Mouse (Mus musculus): ENCODE data around the gene Eloa.

The Eloa gene

DNA sequence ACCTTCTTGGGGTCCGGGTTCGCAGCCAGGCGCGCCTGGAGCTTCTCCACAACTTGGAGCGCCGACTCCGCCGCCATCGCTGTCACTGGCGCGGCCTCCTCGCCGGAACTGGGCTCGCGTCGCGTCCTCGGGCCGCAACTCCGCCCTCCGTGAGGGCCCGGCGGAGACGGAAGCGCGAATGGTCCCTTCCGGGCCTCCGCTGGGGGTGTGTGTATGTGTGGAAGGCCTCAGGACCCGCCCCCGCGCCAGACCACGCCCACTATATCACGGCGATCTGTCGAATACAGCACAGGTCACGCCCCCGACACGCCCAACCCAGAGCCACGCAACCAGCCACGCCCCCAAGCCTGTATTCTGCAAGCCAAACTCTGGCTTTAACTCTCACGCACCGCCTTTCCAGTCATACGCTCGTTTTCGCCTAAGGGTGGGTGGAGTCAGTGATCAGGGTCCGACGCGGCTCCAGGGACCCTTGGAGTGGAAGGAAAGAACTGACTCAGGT, at the start of gene Eloa:
Eloa (minus strand) TSS at position 215 of the 499 bp plus-strand sequence.
- DNase-seq (ENCODE audit: low read depth): peak; percentile 99

DNA sequence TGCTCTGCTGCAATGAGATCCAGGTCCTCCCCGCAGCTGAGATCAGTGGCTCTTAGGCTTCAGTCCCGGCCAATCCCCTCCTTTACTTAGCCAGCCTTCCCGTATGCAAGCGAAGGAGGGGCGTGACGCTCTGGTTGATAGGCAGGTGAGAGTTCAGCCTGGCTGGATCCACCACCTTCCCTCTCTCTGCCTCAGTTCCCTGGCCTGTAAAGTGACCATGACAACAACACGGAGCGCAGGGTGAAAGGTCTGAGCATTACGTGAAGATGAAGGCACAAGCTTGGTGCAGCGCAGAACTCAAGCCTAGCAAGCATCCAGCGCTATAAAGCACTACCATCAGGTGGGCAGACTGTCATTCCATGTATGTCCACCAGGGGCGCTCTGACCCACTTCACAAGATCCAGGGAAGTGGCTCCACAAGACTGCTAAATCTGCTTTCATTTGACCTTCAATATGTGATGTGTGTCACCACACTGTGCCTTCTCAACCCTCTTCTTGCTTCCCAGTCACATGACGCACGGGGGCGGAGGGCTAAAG, 49.7 kb upstream of the Eloa start:
- DNase-seq (ENCODE audit: low read depth): peak; percentile 59

DNA sequence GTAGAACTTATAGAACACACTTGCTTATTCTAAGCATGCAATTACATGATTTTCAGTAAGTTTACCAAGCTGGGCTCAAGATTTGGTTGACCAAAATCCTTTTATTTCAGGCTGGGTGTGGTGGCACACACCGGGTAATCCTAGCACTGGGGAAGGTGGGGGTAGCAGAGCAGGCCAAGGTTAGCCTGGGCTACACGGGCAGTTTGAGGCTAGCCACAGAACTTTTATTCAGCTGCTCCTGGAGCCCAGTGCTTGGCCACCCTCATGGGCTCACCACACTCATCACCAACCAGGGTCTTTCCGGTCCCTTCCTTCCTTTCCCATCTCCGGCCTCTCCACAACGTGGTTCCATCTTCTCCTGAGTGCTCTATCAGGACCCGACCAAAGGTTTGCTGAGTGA, 49.0 kb upstream of the Eloa start:
- DNase-seq (ENCODE audit: low read depth): no peak

DNA sequence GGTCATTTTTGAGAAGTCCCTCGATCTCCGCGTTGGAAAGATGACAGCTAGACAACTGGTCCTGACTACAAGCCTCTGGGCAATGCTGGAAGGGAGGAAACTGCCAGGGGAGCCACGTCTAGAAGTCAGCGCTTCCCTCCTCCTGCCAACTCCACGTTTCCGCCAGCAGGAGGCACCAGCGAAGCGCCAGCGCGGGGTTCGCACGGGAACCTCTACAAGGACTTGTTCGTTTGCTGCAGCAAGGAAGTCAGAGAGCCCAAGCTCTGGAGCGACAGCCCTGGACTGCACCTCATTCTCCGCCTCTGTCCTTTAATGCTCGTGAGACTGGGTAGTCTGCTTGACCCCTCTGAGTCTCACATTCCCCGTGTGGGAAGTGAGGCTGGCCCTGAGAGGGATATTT, 48.4 kb upstream of the Eloa start:
- peak; percentile 92 for DNase-seq (ENCODE audit: low read depth)

DNA sequence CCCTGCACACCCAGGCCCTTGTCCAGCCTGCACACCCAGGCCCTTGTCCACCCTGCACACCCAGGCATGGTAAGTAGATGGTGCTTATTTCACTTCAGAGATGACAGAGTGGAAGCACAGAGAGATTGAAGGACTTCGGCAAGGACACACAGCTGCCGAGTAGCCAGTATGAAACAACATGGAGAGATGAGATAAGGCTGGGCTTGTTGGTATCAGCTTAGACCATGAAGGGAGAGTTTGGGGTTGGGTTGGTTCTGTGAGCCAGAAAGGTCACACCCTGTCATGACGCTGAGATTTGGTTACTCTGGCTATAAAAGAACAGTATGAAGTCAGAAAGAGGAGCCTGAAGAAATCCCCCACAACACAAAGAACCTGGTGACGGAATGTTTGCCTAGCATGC, 47.8 kb upstream of the Eloa start:
- DNase-seq (ENCODE audit: low read depth): no peak

DNA sequence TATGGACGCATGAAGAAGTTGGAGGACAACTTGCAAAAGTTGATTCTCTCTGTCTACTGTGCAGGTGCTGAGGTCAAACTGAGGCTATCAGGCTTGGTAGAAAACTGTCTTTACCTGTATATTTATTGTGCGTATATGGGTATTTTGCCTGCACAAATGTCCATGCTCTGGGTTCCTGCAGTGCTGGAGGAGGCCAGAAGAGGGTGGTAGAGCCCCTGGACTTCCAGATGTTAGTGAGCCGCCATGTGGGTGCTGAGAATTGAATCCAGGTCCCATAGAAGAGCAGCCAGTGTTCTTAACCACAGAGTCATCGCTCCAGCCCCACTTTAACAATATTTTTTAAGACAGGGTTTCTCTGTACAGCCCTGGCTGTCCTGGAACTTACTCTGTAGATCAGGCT, 41.6 kb upstream of the Eloa start:
- no peak for DNase-seq (ENCODE audit: low read depth)

DNA sequence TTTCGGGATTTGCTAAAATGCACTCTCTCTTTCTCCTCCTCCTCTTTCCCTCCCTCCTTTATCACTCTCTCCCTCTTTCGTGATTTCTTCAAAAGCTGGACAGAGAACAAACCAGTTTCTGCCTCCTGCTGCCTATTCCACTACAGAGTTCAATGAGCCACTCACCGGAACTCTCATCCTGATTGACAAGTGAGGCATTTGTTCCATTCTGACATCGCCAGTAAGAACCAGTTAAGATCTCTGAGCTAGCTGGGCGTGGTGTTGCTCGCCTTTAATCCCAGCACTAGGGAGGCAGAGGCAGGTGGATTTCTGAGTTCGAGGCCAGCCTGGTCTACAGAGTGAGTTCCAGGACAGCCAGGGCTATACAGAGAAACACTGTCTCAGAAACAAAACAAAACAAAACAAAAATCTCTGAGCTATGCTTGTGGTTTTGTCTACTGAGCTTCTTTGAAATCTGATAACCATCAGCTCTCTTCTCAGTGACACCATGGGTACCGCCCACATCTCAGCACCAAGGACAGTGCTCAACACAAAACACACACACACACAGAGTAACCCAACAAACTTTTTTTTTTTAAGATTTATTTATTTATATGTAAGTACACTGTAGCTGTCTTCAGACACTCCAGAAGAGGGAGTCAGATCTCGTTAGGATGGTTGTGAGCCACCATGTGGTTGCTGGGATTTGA, 38.4 kb upstream of the Eloa start:
- peak; percentile 39 for DNase-seq (ENCODE audit: low read depth)

DNA sequence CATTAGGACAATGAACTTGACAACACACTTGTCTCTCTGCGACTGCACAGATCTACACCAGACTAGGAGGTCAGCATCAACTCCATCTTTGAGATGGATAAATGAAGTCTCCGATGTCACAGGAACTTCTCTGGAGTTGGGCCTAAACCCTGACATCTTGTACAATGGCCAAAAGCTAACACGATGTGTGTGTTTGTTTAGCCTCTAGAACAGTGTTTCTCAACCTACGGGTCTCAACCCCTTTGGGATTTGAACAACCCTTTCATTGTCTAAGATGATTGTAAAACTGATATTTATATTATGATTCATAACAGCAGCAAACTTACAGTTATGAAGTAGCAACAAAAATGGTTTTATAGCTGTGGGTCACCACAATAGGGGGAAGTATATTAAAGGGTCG, 36.4 kb upstream of the Eloa start:
- peak; percentile 67 for DNase-seq (ENCODE audit: low read depth)

DNA sequence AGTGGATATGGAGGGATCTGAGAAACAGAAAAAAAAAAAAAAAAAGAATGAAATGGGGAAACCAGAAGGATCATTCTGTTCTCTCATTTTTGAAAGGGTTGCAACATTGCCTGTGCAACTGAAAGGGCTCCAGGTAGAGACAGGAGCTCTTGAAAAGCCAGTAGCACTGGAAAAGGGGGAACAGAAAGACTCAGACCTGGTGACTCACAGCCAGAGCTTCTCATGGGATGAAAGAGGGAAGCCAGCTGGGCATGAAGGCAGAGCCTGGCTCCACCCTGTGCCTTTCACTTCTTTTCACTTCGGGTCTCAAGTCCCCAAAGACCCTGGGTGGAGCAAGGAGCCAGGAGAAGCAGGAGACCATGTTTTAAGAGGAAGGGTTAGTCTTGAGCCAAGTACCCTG, 34.5 kb upstream of the Eloa start:
- peak; percentile 28 for DNase-seq (ENCODE audit: low read depth)

DNA sequence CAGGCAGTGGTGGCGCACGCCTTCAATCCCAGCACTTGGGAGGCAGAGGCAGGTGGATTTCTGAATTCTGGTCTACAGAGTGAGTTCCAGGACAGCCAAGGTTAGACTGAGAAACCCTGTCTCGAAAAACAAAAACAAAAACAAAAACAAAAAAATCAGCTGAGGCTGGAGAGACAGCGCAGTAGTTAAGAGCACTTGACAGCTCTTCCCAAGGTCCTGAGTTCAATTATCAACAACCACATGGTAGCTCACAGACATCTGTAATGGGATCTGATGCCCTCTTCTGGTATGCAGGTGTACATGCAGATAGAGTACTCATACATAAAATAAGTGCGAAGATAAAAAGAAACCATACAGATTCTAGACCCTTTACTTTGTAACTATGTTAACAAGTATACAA, 32.3 kb upstream of the Eloa start:
- DNase-seq (ENCODE audit: low read depth): no peak

DNA sequence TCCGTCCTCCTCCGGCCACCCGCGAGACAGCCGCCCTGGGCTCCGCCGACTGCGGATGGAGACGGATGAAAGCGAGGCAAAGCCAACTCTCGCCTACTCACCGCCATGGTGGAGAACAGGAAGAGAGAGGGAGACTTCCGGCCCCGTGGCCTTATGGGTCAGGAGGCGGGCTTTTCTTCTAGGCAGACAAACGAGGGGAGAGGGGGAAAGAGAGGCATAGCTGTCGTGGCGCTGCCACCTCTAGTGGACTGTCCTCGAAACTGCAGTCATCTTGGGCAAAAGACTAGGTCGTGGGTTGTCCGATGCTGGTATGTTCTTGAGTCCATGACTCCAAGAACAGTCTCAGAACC, 31.7 kb upstream of the Eloa start, which contains the start of gene Rpl11:
Rpl11 (minus strand) TSS at position 182 of the 350 bp plus-strand sequence.
- peak; percentile 92 for DNase-seq (ENCODE audit: low read depth)

DNA sequence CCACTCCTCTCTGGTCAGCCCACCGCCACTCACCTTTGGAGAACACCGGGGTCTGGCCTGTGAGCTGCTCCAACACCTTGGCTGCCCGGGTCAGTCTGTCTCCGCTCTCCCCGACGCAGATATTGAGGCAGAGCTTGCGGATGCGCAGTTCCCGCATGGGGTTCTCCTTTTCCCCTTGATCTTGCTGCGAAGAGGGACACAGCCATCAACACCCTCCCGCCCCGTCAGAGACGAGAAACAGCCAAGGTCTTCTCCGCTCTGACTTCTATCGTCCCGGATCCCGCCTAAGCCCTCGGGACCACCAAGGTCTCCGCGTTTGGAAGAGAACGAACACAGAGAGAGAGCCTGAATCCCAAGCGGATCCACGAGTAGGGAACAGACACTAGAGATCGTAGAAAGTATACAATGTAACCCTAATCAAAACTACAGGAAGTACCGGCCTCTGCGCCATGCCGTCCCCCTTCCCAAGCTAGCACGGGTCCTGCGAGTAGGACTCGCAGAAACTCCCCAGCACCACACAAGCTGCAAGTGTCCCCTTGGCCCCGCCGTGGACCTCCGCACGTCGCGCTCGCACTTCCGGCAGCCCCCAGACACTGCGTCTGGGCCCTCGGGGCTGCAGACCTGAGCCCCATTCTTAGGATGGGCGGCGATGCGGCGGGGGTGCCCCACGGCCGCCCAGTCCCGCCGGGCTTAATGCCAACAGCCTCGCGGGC, 31.1 kb upstream of the Eloa start:
- DNase-seq (ENCODE audit: low read depth): no peak

DNA sequence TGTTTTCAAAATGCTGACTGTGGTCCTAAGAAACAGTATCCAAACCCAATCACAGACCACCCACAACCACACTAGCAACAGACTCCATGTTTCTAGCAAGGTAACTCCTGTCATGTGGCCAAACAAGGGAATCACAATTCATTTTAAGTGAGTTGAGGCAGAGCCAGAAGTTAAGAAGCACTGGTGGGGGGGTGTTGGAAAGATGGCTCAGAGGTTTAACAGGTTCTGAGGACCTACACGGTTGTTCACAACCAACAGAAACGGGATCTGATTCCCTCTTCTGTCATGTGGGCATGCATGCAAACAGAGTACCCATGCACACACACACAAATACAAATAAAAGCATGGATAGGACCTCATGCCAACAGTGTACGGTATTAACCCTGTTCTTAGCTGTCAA, 30.5 kb upstream of the Eloa start:
- peak; percentile 34 for DNase-seq (ENCODE audit: low read depth)

DNA sequence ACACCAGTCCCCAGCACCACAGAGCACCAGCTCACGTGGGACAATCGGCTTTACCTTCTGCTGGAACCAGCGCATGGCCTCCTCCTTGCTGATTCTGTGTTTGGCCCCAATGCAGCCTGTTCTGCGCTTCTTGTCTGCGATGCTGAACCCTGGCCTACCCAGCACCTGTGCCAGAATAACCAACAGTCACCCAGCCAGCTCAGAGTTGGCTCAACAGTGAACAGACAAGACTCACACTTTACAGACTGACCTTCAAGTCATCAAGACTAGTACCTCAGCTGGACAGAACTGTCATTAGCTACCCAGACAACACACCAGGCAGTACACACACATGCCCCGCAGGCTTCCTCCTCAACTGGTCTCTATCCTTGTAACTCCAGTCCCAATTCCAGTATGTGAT, 28.7 kb upstream of the Eloa start:
- DNase-seq (ENCODE audit: low read depth): no peak

DNA sequence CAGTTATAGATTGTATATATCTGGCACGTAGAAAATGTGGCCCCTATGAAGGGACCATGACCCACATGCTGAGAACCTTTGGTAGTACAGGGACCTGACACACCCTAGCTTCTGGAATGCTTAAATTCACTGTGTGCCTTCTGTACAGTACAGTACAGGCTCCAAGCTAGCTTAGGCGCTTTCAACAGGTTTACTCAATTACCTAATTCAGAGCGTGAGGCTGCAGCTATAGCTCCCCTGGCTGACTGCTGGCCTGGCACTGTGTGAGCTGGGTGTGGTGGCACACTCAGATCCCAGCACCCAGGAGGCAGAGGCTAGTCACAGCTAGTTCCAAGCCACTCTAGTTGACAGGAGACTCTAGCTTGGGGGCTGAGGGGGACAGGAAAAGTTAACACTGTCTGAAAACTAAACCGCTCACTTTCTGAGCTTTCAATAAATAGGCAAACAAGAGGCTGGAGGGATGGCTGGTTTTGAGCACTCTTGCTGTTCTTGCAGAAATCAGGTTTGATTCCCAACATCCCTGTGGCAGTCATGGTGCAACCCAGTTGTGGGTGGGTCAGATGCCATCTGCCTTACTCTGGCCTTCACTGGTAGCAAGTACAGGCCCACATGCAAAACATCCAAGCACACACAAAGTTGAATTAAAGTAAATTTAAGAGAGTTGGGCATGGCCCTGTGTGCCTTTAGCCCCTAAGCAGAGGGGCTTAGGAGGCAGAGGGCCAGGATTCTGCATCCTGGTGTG, 26.9 kb upstream of the Eloa start:
- no peak for DNase-seq (ENCODE audit: low read depth)

DNA sequence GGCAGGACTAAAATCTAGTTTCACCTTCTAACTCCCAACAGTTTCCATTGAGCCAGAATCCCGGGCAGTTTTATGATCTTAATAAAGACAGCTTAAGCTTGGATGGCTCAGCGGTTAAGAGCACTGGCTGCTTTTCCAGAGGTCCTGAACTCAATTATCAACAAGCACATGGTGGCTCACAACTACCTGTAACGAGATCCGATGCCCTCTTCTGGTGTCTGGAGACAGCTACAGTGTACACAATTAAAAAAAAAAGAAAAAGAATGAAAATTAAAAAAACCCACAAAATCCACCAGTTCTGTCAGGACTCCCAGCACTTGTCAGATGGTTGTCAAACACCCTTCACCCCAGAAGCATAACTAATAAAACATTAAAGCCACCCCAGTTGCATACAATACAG, 26.1 kb upstream of the Eloa start:
- DNase-seq (ENCODE audit: low read depth): peak; percentile 20

DNA sequence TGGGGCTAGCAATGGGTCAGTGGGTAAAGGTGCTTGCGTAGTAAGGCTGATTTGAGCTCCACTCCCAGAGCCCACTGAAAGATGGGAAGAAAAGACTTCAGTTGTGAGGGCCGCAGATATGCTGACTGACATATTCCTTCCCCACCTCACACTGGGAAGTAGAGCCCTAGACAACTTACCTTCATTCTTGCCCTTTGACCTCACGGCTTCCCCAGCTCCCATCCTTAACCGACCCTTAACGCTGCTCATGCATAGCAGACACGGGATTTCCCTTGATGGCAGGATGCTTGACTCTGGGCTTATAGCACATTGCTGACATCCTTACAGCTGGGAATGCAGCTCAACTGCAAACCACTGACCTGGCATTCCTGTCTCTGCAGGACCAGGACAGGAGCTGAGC, 25.3 kb upstream of the Eloa start:
- DNase-seq (ENCODE audit: low read depth): no peak

DNA sequence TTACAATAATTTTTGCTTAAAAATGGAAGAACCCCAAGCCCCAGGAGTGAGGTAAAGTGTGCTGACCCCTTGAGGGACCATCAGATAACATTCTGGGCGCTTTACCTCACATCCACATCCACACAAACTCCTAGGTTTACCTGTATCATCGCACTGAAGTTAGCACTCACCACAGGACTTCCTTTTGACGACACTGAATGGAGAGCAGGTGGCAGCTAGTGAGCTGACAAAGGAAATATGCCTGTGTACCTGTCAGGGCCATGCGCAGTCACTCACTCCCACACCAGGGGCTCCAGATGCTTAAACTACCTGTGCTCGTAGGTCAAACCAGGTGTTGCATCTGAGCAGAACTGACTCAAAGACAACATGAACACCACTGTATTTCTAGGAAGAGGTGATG, 23.5 kb upstream of the Eloa start:
- DNase-seq (ENCODE audit: low read depth): no peak

DNA sequence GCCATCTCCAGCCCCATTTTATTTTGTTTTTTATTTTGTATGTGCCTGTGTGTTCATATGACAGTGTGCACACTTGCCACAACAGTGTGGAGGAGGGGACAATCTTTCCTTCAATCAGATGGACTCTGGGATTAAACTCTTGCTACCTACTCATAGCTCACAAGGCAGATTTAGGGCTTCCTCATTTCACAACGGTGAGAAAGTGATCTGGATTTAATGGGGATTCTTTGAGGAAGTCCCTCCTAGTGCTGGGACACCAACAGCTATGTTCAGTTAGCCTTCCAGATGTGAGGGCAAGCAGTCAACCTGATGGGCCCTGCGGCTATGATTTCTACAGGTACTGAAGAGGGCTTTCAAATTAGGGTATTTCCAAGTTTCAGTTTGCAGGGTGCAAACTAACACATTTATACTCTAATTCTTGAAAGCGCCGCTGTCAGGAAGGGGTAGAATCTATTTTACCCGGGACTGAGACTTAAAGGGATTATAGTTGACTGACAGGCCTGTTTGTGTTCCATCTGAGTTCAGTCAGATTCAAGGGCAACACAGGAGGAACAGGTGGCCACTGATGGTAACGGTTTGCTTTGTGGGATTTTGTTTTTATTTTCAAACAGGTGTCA, 22.3 kb upstream of the Eloa start:
- DNase-seq (ENCODE audit: low read depth): no peak

DNA sequence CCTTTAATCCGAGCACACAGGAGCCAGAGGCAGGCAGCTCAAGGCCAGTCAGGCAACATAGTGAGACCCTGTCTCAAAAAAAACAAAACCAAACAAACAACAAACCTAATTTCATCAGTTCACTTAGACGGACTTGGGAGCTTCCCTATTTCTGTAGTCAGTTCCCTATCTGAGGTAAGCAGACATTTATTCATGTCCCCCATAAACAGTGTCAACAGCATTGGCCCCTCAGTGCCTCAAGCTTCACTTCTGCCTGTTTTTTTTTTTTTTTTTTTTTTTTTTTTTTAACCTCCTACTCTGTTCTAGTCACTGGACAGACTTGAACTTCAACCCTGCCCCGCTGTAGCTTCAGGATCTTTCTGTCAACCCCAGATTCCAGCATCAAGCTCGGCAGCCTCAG, 13.5 kb upstream of the Eloa start:
- DNase-seq (ENCODE audit: low read depth): no peak

DNA sequence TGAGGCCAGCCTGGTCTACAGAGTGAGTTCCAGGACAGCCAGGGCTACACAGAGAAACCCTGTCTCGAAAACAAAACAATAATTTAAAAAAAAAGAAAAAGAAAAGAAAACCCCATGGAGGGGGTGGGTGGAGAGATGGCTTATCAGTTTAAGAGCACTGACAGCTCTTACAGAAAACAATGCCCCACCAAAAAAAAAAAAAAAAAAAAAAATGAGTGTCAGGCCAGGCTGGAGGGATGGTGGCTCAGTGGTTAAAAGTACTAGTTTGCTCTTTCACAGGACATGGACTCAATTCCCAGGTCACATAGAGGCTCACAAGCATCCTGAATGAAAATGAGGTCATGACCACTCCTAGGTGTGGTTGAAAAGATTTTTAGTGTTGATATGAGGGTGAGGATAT, 11.7 kb upstream of the Eloa start:
- no peak for DNase-seq (ENCODE audit: low read depth)

Data from NIH3T3 (cell line).